Mouse (Mus musculus): ENCODE results near the gene 1810010D01Rik.

Gene 1810010D01Rik

DNA sequence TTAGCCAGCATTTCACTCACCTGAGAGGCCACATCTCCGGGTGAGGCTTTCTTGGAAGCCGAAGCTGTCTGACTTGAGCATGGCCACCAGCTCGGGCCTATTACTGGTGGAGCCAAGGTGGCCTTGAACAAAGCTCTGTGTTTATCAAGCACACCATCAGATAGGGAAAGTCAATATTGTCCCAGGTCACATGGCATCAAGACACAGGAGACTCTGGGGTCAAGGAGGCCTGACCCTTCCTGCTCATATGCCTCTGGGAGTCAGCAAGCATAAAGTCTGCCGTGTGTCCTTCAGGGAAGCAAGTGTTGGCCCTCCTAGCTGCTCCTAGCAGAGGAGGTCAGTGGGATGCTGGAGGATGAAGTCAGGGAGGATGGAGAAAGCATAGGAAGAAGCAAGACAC is at the start of gene 1810010D01Rik:
1810010D01Rik (minus strand) TSS at position 114 of the 400 bp plus-strand sequence.
- no peak for DNase-seq (ENCODE audit: low read depth, low spot score)

DNA sequence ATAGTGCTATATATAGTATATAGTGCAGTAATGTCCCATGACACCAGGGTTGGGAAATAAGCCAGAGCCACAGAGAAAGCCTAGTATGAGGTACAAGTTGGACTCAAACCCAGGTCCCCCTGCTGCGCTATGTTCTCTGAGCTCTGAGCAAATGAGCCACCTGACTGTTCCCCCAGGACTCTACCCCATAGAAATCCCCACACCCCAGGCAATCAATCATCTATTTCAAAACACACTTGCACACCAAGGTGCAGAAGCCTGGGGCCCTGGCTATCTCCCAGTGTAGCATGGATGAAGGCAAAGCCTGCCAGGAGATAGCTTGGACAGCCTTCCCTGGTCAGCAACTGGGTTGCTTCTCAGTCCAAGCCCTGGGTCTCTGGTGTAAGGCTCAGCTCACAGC is 48.2 kb upstream of the 1810010D01Rik start:
- no peak for DNase-seq (ENCODE audit: low read depth, low spot score)

- DNase-seq (ENCODE audit: low read depth, low spot score) = no peak
These were observed 46.2 kb upstream of the 1810010D01Rik start for GRCm38 (mm10) chr7:145253986-145254630.

DNA sequence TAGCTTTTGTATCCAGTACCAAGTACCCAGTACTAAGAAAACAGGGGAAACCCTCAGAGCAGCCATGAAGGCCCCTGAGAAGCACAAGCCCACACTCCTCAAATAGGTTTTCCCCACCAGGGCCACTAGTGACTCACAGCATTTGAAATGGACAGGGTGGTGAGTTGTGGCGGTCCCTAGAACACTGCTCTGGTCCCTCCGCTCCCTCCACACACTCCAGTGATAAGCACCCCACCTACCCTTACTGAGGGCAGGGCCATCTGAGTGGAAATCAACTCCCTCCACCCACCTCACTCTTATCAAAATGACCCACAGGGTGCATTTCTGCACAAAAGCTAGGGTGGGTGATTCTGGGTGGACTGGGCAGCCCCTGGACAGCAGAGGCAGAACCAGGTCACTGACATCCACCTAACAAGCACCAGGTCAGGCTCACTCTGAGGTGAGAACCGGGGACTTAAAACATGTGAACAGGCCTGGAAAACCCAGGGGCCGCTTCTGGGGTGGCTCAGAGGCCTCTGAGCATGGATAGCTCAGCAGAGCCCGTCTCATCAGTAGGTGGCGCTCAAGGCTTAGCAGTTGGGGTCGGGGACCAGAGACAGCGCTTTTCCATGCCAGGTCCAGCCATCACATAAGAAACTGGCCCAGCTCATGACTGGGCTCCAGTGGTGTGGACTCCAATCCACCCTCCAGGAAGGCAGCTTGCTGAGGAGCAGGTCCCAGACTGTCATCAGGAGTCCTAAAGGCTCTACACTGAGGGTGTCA is 45.0 kb upstream of the 1810010D01Rik start:
- DNase-seq (ENCODE audit: low read depth, low spot score) = peak; percentile 57

DNA sequence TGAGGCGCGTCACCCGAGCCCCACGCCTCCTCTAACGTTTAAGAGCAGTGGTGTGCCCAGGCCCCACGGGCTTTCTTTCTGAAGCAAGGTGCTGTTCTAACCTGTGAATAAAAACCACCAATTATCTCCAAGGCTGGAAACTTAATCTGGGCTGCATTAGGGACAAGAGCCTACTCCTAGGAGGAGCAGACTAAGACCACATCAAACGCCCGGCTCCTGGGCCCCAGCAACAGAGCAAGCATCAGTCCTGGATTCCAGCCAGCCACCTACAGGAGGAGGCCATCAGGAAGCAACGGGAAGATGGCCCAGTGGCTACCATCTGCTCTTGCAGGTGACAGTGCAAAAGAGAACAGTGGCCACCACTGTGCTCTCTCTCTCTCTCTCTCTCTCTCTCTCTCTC is 42.3 kb upstream of the 1810010D01Rik start:
- DNase-seq (ENCODE audit: low read depth, low spot score) = no peak

GRCm38 (mm10) chr7:145248911-145249310 is 41.0 kb upstream of the 1810010D01Rik start:
- no peak for DNase-seq (ENCODE audit: low read depth, low spot score)

DNA sequence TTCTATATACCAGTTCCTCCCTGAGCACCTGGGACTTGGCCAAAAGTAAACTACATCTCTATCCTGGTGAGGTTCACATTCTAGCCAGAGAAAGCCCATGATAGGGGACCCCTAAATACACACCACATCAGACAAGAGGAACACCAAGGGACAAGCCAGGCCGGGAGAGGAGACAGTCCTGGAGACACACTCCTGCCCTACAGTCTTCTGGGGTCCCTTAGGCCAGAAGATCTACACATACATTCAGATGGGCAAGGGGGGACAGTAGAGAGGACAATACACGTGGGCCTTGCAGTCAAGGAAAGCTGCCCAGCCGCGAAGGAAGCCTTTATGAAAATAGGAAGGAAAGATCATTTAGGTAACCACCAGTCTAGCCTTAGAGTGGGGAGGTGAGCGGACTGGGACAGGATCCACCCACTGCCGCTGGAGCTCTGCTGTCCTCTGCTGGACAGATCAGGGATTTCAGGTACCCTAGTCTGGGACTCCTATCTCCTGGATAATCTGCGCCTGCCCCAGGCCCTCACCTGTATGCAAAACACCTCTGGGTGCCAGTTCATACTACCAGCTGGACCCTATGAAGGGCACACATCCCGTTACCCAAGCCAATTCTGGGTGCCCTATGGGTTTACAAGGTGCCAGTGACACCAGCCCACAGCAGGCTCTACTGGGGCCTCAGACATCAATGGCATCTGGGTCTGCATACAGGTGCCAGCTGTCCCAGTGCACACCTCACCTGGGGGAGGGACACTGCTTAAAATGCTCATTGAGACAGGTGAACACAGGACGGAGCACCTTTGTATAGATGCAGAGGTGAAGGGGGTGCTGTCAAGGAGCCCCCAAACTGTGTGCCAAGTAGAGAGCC is 35.2 kb upstream of the 1810010D01Rik start:
- DNase-seq (ENCODE audit: low read depth, low spot score) = peak; percentile 54

DNA sequence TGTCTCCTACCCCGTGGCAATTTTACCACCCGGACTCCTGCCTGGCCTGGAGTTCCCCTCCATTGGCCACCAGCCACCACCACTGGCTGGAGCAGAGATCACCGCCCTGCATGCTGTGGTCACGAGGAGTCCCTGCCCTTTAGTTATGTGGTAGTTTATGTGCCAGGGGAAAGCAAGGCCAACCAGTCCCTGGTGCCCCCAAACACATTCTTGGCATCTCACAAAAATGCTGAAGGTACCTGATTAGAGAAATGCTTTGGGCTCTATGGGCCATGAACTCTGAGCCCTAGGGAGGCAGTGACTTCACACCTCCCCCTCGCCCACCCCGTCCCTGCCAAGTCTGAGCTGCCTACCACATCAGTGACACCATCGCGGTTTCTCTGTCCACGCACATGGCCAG is 34.1 kb upstream of the 1810010D01Rik start:
- DNase-seq (ENCODE audit: low read depth, low spot score) = no peak

GRCm38 (mm10) chr7:145240929-145241328 is 33.0 kb upstream of the 1810010D01Rik start:
- no peak for DNase-seq (ENCODE audit: low read depth, low spot score)

DNA sequence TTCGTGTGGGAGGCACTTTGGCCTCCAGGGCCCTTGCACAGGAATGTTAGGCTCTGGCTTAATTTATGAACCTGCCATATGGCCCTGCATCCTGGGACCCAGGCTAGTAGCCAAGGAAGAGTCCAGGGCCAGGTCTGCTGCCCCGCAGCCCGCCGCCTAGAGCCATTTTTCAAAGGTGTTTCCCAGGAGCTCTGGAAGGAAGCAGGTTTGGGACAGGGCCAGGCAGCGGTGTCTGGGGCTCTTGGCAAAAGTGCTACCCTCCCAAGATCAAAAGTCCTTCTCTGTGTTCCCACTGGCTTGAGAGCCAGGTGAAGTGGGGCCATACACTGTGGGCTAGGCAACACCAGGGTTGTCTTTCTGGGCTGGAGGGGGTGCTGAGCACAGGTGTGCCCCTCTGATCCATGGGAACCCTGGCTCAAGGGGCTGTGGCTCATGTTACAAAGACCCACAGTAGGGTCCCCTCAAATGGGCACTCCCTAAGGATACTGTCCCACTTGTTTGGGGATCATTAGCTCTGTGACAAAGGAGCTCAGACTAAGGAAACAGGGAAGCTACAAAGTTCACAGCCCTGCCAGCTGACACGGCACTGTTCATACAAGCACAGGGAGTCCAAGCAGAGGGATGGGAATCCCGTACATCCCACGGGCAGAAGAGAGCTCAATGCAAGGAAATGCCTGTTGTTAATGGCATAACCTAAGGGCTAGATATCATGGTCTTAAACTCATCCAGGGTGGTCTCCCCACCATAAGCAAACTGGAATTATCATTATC is 32.0 kb upstream of the 1810010D01Rik start:
- no peak for DNase-seq (ENCODE audit: low read depth, low spot score)

- DNase-seq (ENCODE audit: low read depth, low spot score) = no peak
These were observed 31.2 kb upstream of the 1810010D01Rik start for GRCm38 (mm10) chr7:145239145-145239544.

GRCm38 (mm10) chr7:145234841-145235790 is 27.2 kb upstream of the 1810010D01Rik start:
- DNase-seq (ENCODE audit: low read depth, low spot score) = no peak

DNA sequence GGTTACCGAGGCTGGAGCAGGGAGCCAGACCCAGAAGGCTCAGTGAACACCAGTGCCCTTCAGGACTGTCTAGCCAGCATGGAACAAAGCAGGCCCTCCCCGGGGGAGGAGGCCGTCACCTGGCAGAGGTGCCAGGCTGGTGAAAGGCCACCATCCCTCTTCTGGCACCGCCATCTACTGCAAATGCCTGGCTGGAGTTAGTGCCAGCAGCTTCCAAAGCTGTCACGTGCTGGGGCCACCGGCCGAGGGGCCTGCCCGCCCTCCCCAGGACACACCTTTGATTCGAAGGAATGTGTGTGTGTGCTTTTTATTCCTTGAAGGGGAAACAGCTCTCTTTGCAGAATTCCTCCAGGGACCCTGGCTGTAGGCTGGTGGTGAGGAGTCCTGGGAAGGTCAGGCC is 23.7 kb upstream of the 1810010D01Rik start:
- no peak for DNase-seq (ENCODE audit: low read depth, low spot score)

DNA sequence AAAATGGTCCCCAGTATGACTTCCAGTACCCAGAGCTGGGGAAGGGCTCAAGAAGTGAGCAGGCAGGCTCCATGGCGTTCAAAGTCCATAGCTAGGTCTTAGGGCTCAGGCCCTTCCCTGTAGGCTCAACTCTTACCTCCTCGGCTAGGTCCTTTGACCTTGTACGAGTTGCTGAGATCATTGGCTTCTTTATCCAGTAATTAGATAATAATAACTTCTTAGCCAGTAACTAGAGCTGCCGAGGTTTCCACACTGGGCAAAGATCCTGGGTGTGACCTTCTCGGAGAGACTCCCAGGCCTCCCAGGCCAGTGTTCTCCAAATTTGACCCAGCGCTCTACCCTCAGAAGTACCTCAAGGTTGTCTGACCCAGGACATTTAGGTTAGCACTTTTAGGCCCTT is 18.7 kb upstream of the 1810010D01Rik start:
- peak; percentile 78 for DNase-seq (ENCODE audit: low read depth, low spot score)

GRCm38 (mm10) chr7:145225626-145226025 is 17.7 kb upstream of the 1810010D01Rik start:
- no peak for DNase-seq (ENCODE audit: low read depth, low spot score)

DNA sequence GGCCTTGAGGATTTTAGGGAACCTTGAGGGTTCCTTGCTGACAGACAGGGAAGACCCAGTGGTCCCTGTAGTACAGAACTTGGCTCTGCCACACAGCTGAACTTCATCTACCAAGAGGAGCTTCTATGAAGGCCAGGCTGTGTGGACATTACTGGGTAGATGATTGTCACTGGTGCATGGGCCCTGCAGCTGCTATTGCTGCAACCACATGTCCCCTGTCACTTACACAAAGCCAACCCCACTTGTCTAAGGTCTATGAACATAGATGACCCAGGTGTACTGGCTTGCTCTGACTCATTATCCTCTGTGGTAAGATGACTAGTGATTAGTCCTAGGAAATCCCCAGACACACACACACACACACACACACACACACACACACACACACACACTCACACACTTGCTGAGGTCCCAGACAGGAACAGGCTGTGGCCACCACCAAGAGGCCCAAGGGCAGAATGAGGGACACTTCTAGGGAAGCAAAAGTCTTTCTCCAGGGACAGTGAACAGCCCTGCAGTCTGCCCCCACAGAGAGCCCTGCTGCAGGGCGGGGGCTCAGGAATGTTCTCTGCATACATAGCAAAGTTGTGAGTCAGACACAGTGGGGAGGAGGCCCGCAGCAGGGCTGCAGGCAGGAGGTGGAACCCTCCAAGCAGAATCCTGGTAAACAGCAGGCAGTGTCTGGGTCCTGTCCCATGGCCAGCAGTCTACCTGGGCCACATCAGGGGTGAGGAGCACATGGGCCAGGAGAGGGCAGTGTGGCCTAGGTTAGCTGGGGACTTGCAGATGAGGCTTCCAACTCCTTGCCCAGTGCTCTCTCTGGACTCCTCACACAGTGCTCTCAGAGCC is 14.1 kb upstream of the 1810010D01Rik start:
- peak; percentile 63 for DNase-seq (ENCODE audit: low read depth, low spot score)

GRCm38 (mm10) chr7:145221346-145221745 is 13.4 kb upstream of the 1810010D01Rik start:
- peak; percentile 52 for DNase-seq (ENCODE audit: low read depth, low spot score)

DNA sequence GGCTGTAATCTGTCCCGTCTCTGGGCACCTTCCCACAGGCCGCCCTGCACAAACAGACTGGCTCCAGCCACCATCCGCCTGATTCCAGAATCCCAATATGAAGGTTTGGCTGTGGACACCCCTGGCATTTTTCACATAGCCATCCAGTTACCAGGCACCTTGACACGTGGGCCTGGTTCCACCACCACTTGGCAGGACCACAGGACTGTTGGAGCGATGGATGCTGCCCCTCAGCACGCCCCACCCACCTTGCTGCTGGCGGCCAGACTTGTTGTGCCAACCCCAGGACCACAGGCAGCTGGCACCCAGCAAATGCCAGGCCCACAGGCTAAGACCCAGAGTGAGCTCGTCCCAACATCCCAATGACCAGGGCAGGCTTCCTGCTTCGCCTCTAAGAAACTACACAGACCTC is 11.5 kb upstream of the 1810010D01Rik start:
- no peak for DNase-seq (ENCODE audit: low read depth, low spot score)

- no peak for DNase-seq (ENCODE audit: low read depth, low spot score)
These were observed 8.7 kb upstream of the 1810010D01Rik start for GRCm38 (mm10) chr7:145216591-145216990.

Measured in skeletal muscle tissue, adult 2 months (tissue).